Mouse (Mus musculus) lung, embryonic 15.5 days (tissue): Measurements from ENCODE around the gene Gfod2. TPM values are rescaled to one million over a fixed set of nuclear protein-coding genes. Genes with fewer than 3 reads are reported as not detected.

Experiments used
- ATAC-seq: fragments of 200-750 bp; cut with Nextera tagmentation; 2 replicates; pipeline ENCODE4 v1.8.0; 2017; ENCODE audit warnings: moderate number of reproducible peaks, borderline replicate concordance; ENCODE audit not compliant: low FRiP score, low TSS enrichment; ENCODE audit errors: extremely low read depth
- H3K27ac ChIP-seq: fragments of 300-500 bp; sonication (generic); 2 replicates; pipeline ENCODE4 v1.5.1; 2015; ENCODE audit warnings: moderate library complexity, mild to moderate bottlenecking, inconsistent platforms
- H3K27me3 ChIP-seq: fragments of 300-500 bp; sonication (generic); 2 replicates; pipeline ENCODE4 v1.6.1; 2015; ENCODE audit warnings: inconsistent platforms
- H3K36me3 ChIP-seq: fragments of 300-500 bp; sonication (generic); 2 replicates; pipeline ENCODE4 v1.6.1; 2015; ENCODE audit warnings: inconsistent platforms
- H3K4me1 ChIP-seq: fragments of 300-500 bp; sonication (generic); 2 replicates; pipeline ENCODE4 v1.6.1; 2015; ENCODE audit warnings: inconsistent platforms
- H3K4me2 ChIP-seq: fragments of 300-500 bp; sonication (generic); 2 replicates; pipeline ENCODE4 v1.6.1; 2015; ENCODE audit warnings: inconsistent platforms, mild to moderate bottlenecking, moderate library complexity
- H3K4me3 ChIP-seq: fragments of 300-500 bp; sonication (generic); 2 replicates; pipeline ENCODE4 v1.5.1; 2015; ENCODE audit warnings: mild to moderate bottlenecking, inconsistent platforms
- H3K9ac ChIP-seq: fragments of 300-500 bp; sonication (generic); 2 replicates; pipeline ENCODE4 v1.6.1; 2015; ENCODE audit warnings: inconsistent platforms
- H3K9me3 ChIP-seq: fragments of 300-500 bp; sonication (generic); 2 replicates; pipeline ENCODE4 v1.6.1; 2016; ENCODE audit warnings: inconsistent platforms
- WGBS: fragments of 180-500 bp; shearing (Covaris S2); methylation state at CpG from one replicate; pipeline ENCODE4 v1.1.7; 2015; 5-methylcytosine and 5-hydroxymethylcytosine counted together
- polyA plus RNA-seq: library from polyadenylated mRNA; unstranded; fragments of >200 nt; fragmentation: Nextera tagmentation; extraction: Ambion mirVana; gene quantifications from 2 replicates; pipeline ENCODE4 v1.2.1, GENCODE M21; 2015

Gfod2 gene
- polyA plus RNA-seq, 1 experiment from 2014 or later: 23.5 TPM

GRCm38 (mm10) chr8:105789626-105790025 is 31.2 kb upstream of the Gfod2 start:
- Histone ChIP-seq H3K9ac (no peak overlapping the region), H3K27ac (no peak overlapping the region), H3K4me3 (no peak overlapping the region), H3K27me3 (no peaks in the 10 kb centered on the region), H3K36me3 (peaks cover 15% of the 10 kb centered on the region), H3K4me1 (no peaks in the 10 kb centered on the region), H3K4me2 (no peak overlapping the region), H3K9me3 (no peaks in the 10 kb centered on the region)
- ATAC-seq: no peak

- H3K9me3 ChIP-seq: no peaks in the 10 kb centered on the region
- no peaks in the 10 kb centered on the region for H3K27me3 ChIP-seq
- H3K4me3 ChIP-seq: no peak overlapping the region
- ATAC-seq: no peak
- no peak overlapping the region for H3K27ac ChIP-seq
- H3K36me3 ChIP-seq: peaks cover 16% of the 10 kb centered on the region
- no peaks in the 10 kb centered on the region for H3K4me1 ChIP-seq
- 56% methylated on average over 4 of the region's 4 CpGs for WGBS
- H3K4me2 ChIP-seq: no peak overlapping the region
- H3K9ac ChIP-seq: no peak overlapping the region
Measured at GRCm38 (mm10) chr8:105788927-105789326, 30.5 kb upstream of the Gfod2 start.

DNA sequence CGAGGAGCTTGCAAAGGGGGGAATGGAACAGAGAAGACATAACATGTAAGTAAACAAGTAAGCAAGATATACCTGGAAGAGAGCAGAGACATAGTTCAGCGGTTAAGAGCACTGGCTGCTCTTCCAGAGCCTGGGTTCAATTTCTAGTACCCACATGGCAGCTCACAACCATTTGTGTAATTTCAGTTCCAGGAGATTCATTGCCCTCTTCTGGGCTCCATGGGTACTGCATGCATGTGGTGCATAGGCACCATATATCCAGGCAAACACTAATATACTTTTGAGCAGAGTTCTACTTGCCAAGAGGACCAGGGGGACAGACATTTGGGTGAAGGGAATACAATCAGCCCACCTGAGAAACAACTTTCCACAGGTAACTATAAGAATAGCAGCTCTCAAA is 29.8 kb upstream of the Gfod2 start:
- Histone ChIP-seq H3K36me3 (peaks cover 18% of the 10 kb centered on the region), H3K4me3 (no peak overlapping the region)
- WGBS: 90% methylated on average over 2 of the region's 2 CpGs

GRCm38 (mm10) chr8:105780298-105780697 is 21.8 kb upstream of the Gfod2 start:
- no peak overlapping the region for H3K4me3 ChIP-seq
- H3K27ac ChIP-seq: no peak overlapping the region
- no peaks in the 10 kb centered on the region for H3K9me3 ChIP-seq
- H3K4me1 ChIP-seq: no peaks in the 10 kb centered on the region
- H3K4me2 ChIP-seq: no peak overlapping the region
- 88% methylated on average over 5 of the region's 5 CpGs for WGBS
- H3K9ac ChIP-seq: no peak overlapping the region
- no peak for ATAC-seq
- H3K36me3 ChIP-seq: peaks cover 62% of the 10 kb centered on the region
- H3K27me3 ChIP-seq: no peaks in the 10 kb centered on the region

More for the DNA sequence above, 29.8 kb upstream of the Gfod2 start:
- Histone ChIP-seq H3K27ac (no peak overlapping the region), H3K4me1 (no peaks in the 10 kb centered on the region), H3K27me3 (no peaks in the 10 kb centered on the region), H3K9ac (no peak overlapping the region), H3K4me2 (no peak overlapping the region), H3K9me3 (no peaks in the 10 kb centered on the region)
- ATAC-seq: no peak

DNA sequence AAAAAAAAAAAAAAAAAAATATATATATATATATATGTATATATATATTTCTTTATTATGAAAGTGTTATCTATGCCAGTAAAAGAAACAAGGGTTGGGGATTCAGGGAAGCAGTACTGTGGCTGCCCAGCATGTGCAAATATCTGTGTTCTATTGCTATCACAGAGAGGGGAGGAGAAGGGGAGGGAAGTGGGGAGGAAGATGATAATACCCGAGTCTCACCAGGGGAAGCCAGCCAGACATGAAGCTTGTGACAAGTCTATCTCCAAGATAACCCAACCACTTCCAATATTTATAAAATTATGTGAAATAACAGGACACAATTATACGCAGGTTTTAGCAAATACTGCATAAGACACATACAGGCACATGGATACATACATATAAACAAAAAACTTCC is 19.4 kb upstream of the Gfod2 start:
- Histone ChIP-seq H3K9me3 (no peaks in the 10 kb centered on the region), H3K27ac (no peak overlapping the region), H3K4me1 (no peaks in the 10 kb centered on the region), H3K27me3 (no peaks in the 10 kb centered on the region), H3K36me3 (peaks cover 75% of the 10 kb centered on the region), H3K4me3 (no peak overlapping the region), H3K4me2 (no peak overlapping the region), H3K9ac (no peak overlapping the region)
- 87% methylated on average over 2 of the region's 2 CpGs for WGBS
- ATAC-seq: no peak

GRCm38 (mm10) chr8:105774498-105774897 is 16.0 kb upstream of the Gfod2 start:
- Histone ChIP-seq H3K36me3 (peaks cover 82% of the 10 kb centered on the region), H3K9me3 (no peaks in the 10 kb centered on the region), H3K9ac (no peak overlapping the region), H3K4me2 (no peak overlapping the region), H3K27me3 (no peaks in the 10 kb centered on the region), H3K4me1 (no peaks in the 10 kb centered on the region), H3K4me3 (no peak overlapping the region), H3K27ac (no peak overlapping the region)
- 91% methylated on average over 5 of the region's 5 CpGs for WGBS
- ATAC-seq: no peak

GRCm38 (mm10) chr8:105773441-105773861 is 15.0 kb upstream of the Gfod2 start:
- no peaks in the 10 kb centered on the region for H3K9me3 ChIP-seq

GRCm38 (mm10) chr8:105771398-105772175 is 13.1 kb upstream of the Gfod2 start:
- H3K9me3 ChIP-seq: no peaks in the 10 kb centered on the region
- H3K4me1 ChIP-seq: no peaks in the 10 kb centered on the region
- H3K4me3 ChIP-seq: no peak overlapping the region
- H3K27ac ChIP-seq: no peak overlapping the region
- WGBS: 89% methylated on average over 12 of the region's 12 CpGs
- no peak for ATAC-seq
- H3K9ac ChIP-seq: no peak overlapping the region
- H3K4me2 ChIP-seq: no peak overlapping the region
- no peaks in the 10 kb centered on the region for H3K27me3 ChIP-seq
- peaks cover 73% of the 10 kb centered on the region for H3K36me3 ChIP-seq

More at GRCm38 (mm10) chr8:105773441-105773861, 15.0 kb upstream of the Gfod2 start:
- no peak overlapping the region for H3K27ac ChIP-seq
- no peaks in the 10 kb centered on the region for H3K27me3 ChIP-seq
- no peak overlapping the region for H3K9ac ChIP-seq
- 86% methylated on average over 1 of the region's 1 CpGs for WGBS
- peaks cover 82% of the 10 kb centered on the region for H3K36me3 ChIP-seq
- no peaks in the 10 kb centered on the region for H3K4me1 ChIP-seq
- ATAC-seq: no peak
- no peak overlapping the region for H3K4me3 ChIP-seq
- no peak overlapping the region for H3K4me2 ChIP-seq

DNA sequence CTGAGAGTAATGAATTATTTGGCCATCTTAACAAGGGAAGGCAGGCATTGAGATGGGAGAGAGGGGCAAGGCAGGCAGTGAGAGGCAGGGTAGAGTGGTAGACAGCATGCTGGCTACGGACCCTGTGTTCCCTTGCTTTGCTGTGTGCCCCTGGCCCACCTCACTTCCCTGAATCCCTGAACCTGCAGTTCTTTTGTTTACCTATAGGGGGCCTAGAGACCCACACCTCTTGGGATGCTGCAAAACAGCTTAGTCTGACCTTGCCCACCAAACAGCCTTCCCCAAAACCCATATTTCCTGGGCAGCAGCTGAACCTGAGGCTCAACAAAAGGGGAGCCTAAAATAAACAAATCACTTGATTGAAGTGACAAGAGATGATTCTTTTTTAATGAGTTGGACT is 12.1 kb upstream of the Gfod2 start:
- 59% methylated on average over 1 of the region's 1 CpGs for WGBS
- no peak for ATAC-seq
- Histone ChIP-seq H3K4me3 (no peak overlapping the region), H3K9me3 (no peaks in the 10 kb centered on the region), H3K27ac (no peak overlapping the region), H3K36me3 (peaks cover 69% of the 10 kb centered on the region), H3K27me3 (no peaks in the 10 kb centered on the region), H3K4me2 (no peak overlapping the region), H3K4me1 (no peaks in the 10 kb centered on the region), H3K9ac (no peak overlapping the region)

DNA sequence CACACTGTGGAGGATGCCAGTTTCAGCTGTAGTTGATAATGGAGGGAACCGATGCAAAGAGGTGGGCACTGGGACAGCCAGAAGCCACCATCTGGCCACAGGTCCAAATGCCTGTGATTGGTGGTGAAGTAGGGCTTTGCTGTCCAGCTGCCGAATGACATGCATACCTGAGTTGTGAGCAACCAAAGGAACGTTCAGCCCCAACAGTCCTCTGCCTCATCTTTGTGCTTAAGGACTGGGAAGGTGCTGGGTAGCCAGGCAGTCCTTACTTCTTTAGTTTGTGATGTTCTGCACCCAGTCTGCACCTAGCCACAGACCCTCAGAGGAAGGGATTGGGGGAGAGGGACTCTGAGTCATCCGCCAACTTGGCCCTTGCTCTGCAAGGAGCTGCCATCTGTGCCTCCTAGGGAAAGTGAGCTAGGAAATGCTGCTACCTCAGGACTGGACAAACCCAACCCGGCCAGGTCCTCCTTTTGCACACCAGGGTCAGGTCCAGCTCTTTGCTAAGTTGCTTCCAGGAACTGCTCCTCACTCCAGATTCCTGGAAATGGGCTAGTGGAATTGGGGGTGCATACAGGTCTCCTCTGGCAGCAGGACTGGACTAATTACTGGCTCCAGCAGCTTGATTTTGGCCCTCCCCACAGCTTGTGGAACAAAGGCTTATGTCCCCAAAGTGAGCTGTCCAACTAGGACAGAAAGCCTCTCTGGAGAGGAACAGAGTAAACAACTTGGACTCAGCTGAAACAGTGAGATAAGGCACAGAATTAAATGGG is 10.2 kb upstream of the Gfod2 start:
- no peaks in the 10 kb centered on the region for H3K4me1 ChIP-seq
- no peaks in the 10 kb centered on the region for H3K9me3 ChIP-seq
- H3K36me3 ChIP-seq: peaks cover 51% of the 10 kb centered on the region
- no peak for ATAC-seq
- H3K9ac ChIP-seq: no peak overlapping the region
- no peak overlapping the region for H3K4me3 ChIP-seq
- H3K4me2 ChIP-seq: no peak overlapping the region
- no peak overlapping the region for H3K27ac ChIP-seq
- WGBS: 88% methylated on average over 5 of the region's 5 CpGs
- H3K27me3 ChIP-seq: no peaks in the 10 kb centered on the region

DNA sequence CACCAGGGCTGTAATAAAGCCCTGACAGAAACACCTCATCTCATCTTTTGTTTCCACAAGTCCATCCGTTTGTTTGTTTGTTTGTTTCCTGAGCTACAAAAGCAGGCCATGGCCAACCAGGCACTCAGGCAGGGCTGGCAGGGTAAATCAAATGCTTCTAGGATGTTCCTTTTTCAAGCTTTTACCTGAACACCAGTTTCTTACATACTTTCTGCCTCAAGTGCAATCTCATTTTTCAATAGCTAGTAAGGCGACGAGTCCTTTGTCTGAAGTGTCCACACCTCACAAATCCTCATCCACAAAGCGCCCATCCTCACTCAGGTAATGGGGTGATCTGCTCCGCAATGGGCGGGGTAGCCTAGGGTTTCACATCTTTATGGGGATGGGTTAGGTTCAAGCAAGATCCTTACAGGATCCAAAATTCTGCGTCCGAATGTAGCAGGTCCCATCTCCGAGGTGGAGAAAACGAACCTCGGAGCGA is 628 bp downstream of the Gfod2 start:
- 1% methylated on average over 12 of the region's 12 CpGs for WGBS
- Histone ChIP-seq H3K9me3 (no peaks in the 10 kb centered on the region), H3K4me1 (peaks cover 14% of the 10 kb centered on the region), H3K4me2 (peak overlapping the region; percentile 76), H3K4me3 (peak overlapping the region; percentile 99), H3K27ac (peak overlapping the region; percentile 81), H3K27me3 (no peaks in the 10 kb centered on the region), H3K9ac (peak overlapping the region; percentile 84), H3K36me3 (no peaks in the 10 kb centered on the region)
- no peak; the same call in 1 of the 2 replicates for ATAC-seq

DNA sequence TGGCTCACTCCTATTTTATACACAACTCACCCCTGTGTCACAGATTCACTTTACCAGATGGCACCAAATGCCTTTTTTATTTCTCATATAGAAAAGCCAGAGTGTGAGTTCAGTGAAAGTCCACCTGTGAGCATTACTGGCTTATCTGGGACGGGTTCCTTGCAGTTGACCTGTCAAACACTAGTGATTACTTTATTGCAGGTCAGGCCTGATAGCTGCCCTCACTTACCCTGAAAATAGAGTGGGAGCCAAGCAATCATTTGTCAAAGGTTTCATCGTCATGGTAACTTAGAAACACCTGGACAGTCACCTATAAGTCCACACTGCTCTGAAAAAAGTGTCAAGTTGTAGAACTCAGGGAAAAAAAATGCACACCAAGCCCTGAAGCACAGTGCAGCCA is 3.8 kb downstream of the Gfod2 start:
- 52% methylated on average over 2 of the region's 2 CpGs for WGBS
- no peak for ATAC-seq
- peaks cover 29% of the 10 kb centered on the region for H3K4me1 ChIP-seq

More for the DNA sequence above, 3.8 kb downstream of the Gfod2 start:
- Histone ChIP-seq H3K27ac (no peak overlapping the region), H3K4me3 (no peak overlapping the region), H3K36me3 (no peaks in the 10 kb centered on the region), H3K27me3 (no peaks in the 10 kb centered on the region), H3K4me2 (no peak overlapping the region), H3K9me3 (no peaks in the 10 kb centered on the region), H3K9ac (no peak overlapping the region)
